Mouse (Mus musculus) left cerebral cortex, adult 6 months (tissue): Measurements from ENCODE around the gene Miga1. TPM values are rescaled to one million over a fixed set of nuclear protein-coding genes. Genes with fewer than 3 reads are reported as not detected.

Source experiments
- long read RNA-seq, 2 experiments: library from polyadenylated mRNA; unstranded; transcript quantifications; one replicate each; pipeline ENCODE4 v2.0.0; 2019 to 2020
- polyA plus RNA-seq: library from polyadenylated mRNA; unstranded; fragments of <200 nt; fragmentation: Nextera tagmentation; gene quantifications from 2 replicates; pipeline ENCODE4 v1.2.3, GENCODE M21; 2021

Miga1 gene
- 10.3 and 18.5 TPM in 2 replicates for polyA plus RNA-seq
- long read RNA-seq, experiment 1, full-length matches to known transcripts: 31 of 68 reads
- long read RNA-seq, experiment 1, partial matches to known transcripts: 32 of 68 reads
- long read RNA-seq, experiment 1, other reads (novel, unspliced or antisense): 5 of 68 reads
- long read RNA-seq, experiment 2, full-length matches to known transcripts: 4 of 35 reads
- long read RNA-seq, experiment 2, partial matches to known transcripts: 10 of 35 reads
- long read RNA-seq, experiment 2, other reads (novel, unspliced or antisense): 21 of 35 reads

DNA sequence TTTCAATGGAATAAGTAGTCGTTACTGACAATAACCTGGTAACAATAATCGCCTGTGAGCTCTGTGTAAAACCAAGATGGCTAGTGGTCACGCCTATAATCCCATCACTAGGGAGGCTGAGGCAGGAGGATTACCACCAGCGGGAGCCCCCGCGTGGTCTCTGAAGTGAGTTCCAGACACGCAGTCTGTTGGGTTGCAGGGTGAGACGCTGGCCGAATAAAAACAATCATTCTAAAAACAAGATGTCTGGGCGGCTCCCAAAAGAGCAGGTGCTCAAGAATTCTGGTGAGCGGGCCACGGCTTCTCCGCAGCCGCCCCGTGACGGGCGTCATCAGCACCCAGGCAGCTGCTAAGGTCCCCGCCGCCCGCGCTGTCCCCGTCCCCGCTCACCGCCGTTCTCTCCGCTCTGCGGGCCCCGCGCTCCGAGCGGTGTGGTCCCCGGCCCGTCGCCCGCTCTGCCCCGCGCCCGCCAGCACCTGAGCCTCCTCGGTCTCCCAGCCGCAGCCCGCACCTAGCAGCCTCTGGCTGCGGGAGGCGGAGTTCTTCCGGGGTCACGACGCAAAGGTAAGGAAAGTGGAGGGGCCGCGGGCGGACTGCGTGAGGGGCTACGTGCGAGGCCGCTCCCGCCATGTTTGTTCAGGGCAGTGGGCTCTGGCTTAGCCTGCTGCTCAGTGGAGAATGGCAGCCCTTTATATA, at the start of gene Miga1:
Gene Miga1, minus strand, starts transcription at position 546 of the 696 bp plus-strand sequence.

GRCm38 (mm10) chr3:152345732-152346632, 5.8 kb upstream of the Miga1 start, which contains the start of gene Usp33:
TSS of gene Usp33 (plus strand) at chr3:152346478.

DNA sequence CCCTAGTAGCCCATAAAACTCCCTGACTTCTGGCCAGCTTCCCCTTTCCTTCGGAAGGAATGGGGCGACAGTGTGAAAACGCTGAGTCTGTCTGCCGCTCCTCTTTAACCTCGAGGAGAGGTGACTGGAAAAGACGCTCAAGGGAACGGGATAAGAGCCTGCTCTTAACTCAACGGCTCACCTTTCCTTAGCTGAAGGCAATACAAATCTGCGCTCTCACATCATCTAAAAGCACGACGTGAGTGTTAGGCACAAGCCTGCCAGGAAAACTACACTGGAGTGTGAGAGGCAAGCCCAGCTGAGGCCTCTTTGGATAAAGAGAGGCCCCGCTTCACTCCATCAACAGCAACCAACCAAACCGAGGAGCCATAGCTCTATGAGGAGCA, 74.2 kb downstream of the Miga1 start, which contains the start of gene Nexn:
Gene Nexn, minus strand, starts transcription at position 315 of the 386 bp plus-strand sequence.

Other genes starting within 250 kb of the Miga1 start
- 6.1 and 7.7 TPM in 2 replicates for gene Gipc2, start 174.2 kb downstream of the Miga1 start, polyA plus RNA-seq
- 42.6 and 44.9 TPM in 2 replicates for gene Dnajb4, start 130.1 kb downstream of the Miga1 start, polyA plus RNA-seq
- gene Fubp1, start 130.0 kb downstream of the Miga1 start, polyA plus RNA-seq: 60.0 and 71.1 TPM in 2 replicates
- 5.5 and 5.8 TPM in 2 replicates for gene Nexn, start 74.1 kb downstream of the Miga1 start, polyA plus RNA-seq
- gene Usp33, start 6.1 kb upstream of the Miga1 start, polyA plus RNA-seq: 62.5 and 69.5 TPM in 2 replicates
- gene Zzz3, start 55.1 kb upstream of the Miga1 start, polyA plus RNA-seq: 6.6 and 11.1 TPM in 2 replicates